Mouse (Mus musculus): ENCODE data around the gene Rsbn1l.

DNA sequence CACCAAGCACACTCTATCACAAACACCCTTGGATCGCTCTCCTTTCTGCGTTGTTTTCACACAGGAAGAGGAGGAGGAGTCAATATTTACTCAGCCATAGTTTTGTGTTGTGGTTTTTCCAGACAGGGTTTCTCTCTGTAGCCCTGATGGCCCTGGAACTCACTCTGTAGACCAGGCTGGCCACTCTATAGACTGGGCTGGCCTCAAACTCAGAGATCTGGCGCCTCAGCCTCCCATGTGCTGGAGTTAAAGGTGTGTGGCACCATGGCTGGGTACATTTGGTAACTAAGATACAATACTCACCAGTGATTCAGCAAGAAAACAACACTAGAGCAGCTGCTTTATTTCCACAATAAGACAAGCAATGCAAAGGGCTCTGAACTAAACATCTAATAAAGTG is 13.7 kb downstream of the Rsbn1l start:
- no peak for TF ChIP-seq CTCF (IDR thresholded peaks at IDR 0.05; ENCODE audit: low read depth)
- no peak for TF ChIP-seq EP300 (IDR thresholded peaks at IDR 0.05; ENCODE audit: low read depth)
